Mouse (Mus musculus): ENCODE measurements at regions not wholly inside any gene's neighbourhood (a gene's known extent, or its start where the extent isn't known, plus 50 kb on each side); places are given as distances from the start of the nearest gene placed in this dataset.
A peak's percentile ranks its signal among the peaks of the same experiment; 100 is the strongest.

DNA sequence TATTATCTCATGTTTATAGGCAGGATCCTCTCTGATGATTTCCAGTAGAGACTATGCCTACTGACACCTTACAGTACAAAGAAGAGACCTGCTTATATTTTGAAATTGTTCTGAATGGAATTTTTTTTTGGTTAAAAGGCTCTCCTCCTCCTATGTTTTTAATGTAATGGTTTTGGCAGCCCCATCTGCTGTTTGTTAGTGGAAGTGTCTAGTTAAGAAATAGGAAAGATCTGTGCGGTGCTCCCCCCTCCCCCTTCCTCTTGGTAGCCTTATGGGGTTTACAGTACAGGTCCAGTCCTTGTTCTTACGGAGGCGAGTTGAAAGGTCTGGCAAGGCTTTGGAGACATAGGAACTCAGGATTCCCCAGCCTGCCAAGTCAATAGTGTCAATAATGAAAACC is 334.0 kb upstream of the Mki67 start:
- DNase-seq, result no peak

DNA sequence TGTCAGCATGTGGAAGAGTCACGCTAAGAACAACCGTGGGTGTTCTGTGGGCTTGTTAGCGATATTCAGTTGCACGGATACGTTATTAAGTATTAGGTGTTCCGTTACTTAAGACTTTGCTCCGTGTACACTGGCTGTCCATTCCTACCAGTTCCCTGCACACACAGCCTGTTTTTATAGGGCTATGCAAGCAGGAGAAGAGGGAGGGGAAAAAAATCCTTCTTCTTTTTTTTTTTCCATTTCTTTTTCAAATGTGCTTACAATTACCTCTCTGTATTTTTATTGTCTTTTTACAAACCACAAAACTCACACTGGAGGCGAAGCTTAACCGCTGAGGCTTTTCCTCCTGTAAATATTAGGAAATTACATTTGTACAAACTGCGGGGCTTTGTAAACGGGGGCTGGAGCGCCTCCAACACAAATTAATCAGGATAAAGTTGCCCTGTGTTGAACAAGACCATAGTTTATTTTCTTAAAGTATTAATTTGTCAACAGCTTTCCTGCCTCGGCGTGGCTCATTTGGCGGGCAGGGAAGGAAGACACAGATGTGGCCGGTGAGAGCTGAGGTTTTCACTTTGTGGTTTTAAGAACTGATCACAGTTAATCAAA is 340.8 kb upstream of the Mki67 start:
- no peak for DNase-seq

DNA sequence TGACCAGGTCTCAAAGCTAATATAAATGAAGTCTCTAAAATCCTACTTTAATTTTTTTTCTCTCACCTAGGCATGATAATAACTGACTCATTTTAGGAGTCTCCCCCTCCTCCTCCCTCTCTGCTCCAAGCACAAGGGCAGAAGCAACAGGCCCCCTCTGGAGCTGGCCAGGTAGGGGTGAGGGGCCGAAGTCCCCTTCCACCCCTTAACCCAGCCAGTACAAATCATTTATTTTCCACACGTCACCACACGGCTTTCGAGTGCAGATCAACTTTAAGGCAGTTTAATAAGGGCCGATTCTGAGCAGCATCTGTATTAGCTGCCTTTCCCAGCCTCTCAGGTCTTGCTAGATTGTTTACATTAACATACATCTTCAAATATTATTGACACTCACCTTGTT is 342.2 kb upstream of the Mki67 start:
- no peak for DNase-seq

DNA sequence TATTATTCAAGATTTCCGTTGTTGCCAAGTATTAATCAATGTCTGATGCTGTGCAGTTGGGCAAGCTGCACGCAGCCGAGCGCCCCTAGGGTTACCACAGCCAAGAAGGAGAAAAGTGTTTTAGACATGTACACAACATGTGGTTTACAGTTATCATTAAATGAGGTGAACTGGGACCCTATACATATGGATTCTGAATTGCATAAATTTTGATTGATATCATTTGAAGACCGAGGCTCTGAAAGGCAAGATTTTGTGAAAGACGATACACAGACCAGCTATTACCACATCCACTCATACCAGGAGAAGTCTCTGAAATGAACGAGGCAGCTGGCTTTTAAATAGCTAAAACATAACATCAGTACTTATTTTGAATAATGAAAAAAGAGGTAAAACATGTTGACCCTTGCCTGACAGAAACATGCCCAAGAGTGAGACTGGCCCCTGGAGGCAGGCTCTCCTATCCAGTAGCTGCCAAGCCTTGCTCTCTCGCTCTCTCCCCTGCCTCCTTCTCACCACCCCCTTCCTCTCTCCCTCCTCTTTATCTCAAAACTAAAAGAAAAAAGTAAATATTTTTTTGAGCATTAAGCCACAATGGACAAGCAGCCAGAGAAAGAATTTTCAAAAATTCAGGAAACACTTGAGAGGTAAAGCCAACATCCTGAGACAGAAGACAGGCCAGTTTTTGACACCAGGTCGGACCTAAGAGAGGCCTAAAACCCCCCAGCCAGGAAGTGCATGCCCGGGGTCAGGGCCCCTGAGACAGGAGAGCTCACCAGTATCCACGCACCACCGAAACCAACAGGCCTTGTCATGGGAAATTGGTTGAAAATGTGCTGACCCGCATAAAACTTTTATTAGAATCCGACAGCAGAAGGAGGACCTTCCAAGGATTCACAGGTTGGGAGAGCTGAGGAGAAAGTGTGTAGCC is 342.9 kb upstream of the Mki67 start:
- no peak for DNase-seq

DNA sequence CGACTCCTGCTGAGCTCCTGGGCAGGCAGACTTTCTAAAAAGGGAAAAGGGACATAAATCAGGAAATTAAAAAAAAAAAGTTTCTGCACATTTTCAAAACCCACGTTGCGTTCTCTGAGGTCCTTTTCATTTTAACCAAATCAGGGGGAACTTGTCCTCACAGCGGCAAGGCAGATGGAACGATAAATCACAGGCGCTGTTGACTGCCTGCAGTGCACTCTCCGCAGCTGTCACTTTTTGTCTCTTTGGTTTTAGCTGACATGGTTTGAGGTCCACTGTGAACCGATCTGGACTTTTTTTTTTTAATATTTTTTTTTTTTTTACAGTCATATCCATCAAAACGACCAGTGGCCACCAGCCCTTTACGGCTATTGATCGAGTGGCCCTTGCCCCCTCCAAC is 343.7 kb upstream of the Mki67 start:
- no peak for DNase-seq

DNA sequence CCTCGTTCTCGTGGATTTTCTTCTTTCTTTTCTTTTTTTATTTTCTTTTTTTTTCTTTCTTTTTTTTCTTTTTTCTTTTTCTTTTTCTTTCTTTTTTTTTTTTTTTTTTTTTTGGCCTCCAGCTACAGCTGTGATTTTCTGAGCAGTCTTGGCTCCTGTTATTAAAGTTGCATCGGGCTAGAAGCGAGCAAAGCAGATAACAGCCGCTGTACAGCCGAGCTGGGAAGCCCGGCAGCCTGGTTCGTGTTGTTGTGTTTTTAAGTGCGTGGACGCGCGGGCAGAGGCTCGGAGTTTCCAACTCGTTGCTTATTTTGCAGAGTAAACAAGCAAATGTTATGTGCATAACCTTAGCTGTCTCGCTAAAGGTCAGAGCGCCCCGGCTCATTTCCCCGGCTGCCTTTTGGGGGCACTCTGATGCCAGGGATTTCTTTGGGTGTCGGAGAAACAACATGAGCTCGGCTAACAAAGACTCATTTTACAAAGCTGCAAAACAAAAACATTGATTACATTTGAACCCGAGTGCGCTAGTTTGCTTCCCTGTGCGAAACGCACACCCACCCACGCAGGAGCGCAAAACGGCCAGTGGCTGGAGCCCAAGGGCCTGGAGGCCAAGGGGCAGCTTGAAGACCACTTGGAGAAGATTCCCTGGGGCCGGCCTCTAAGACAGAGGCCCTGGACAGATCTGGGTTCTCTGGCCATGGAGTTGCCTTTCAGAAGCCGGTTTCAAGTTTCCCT is 344.3 kb upstream of the Mki67 start:
- peak; percentile 72 for DNase-seq

DNA sequence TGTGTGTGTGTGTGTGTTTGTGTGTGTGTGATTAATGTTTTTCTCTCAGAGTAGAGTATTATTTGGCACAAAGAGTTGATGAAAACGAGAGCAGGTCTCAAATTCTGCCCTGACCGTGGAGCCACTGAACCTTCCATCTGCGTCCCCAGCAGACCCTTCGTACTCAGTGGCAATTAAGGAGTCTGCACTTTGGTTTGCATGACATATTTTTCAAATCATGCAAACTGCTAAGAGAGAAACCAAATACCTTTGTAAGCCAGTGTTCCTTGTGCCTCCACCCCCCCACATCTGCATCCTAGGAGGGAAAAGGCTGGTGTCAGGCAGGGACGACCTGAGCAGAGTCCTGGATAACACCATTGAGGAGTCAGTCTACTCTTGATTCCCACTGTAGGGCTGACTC is 346.5 kb upstream of the Mki67 start:
- no peak for DNase-seq

DNA sequence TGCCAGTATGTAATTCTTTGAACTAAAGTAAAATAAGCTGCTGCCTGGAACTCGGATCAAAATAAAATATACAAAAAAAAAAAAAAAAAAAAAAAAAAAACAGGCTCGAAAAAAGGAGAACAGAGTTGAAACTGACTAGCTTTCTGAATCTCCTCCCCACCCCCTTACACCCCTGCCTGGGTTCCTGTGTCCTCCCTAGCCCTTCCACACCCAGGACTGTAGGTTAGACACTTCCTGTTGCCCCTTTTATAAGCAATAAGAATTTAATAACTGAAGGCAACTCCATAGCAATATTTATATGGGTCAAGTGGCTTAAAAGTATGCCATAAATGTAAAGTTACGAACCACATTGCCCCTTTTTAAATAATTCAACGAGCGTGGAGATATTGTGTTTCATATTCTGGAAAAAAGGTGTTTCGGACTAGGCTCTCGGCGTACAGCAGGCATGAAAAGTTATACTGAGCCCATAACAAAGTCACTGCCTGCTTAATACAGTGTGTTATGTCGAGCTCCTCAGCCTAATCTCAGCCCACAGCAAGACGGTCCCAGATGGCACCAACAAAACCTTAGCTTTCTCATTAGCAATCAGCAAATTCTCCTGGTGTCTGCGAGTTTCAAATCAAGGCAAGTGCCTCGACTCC is 349.0 kb upstream of the Mki67 start:
- DNase-seq, result no peak

DNA sequence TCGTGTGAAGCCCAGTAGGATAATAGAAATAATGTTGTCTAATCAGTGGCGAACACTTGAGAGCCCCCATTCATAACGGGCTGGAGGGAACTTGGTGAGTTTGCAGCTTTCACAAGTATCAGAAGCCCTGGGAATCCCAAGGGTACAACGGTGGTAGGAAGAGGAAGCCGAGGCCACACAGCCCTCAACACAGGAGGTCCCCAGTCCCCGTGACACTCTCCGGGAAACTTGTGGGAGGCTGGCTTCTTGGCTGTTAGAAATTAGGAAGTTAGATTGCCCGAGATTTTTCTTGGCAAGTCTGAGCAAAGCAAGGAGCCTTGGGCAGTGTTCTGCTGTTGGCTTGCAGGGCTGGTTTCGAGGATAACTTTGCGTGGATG is 349.5 kb upstream of the Mki67 start:
- no peak for DNase-seq

DNA sequence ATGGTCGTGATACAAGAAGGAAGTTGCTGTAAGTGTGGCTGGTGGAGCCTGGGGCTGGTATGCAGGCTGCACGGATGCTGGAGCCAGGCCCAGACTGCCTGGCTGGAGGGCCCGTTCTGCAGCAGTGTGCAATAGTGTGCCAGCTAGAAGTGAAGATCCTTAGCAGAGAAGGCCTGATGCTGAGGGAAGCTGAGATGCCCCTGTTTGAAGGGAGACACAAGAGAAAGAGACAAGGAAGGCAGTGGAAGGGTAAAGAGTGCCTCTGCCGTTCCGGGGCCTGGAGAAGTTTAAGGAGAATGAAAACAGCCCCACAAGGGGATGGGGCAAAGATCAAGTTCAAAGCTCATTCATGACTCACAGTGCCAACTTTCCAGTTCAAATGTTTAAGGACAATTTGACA is 354.7 kb upstream of the Mki67 start:
- no peak for DNase-seq

DNA sequence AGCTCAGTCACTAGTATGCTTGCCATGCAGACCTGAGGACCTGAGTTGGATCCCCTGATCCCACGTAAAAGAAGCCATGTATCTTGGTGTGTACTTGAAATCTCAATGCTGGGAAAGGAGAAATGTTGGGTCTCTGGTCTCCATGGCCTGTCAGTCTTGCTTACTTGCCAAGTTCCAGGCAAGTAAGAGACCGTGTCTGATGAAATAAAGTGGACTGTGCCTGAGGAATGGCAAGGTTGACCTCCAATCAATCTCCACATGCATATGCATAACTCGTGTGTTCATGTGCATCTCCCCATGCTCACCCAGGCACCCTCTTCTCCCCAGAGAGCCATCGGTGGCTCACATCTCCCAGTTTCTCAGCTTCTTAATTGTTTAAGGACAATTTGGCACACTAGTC is 355.2 kb upstream of the Mki67 start:
- DNase-seq, result no peak

DNA sequence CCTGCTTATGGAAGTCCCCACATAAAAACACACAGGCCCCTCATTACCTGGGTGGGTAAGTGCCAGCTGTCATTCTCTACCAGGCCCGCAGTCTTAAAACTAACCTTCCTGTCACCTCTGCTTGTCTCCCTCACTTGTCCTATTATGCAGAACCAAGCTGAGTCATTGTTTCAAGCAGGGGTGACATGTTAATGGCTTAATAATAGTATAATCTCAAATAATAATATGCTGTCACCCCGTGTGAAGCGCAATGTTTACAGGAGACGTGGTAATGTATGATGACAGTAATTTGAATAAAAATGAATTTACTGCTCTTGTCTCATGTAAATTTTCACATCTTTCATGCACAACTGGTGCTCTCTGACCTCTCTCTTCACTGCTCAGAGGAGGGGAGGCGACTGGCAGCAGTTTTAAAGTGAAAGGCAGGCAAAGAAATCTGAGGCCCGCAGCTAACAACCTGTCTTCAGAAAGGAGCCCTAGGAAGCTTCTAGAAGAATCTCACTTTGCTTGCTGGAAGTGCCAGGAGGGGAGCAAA is 357.2 kb upstream of the Mki67 start:
- no peak for DNase-seq

DNA sequence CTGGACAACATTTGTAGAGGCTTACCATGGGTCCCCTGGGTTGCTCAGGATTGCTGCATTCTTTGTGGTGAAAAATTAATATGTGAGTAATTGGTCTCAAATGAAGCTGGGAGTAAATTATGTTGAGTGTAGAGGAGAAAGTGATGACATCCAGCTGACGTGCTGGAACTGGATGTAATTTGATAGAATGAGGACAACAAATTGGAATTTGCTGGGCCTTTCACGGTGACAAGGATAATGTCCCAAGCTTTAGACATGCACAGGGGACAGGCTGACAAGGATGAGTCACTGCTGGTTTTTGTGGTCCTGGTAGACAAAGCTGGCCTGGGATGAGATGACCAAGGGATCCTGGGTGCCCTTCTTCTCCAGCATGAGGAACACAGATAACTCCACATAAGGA is 357.9 kb upstream of the Mki67 start:
- no peak for DNase-seq

DNA sequence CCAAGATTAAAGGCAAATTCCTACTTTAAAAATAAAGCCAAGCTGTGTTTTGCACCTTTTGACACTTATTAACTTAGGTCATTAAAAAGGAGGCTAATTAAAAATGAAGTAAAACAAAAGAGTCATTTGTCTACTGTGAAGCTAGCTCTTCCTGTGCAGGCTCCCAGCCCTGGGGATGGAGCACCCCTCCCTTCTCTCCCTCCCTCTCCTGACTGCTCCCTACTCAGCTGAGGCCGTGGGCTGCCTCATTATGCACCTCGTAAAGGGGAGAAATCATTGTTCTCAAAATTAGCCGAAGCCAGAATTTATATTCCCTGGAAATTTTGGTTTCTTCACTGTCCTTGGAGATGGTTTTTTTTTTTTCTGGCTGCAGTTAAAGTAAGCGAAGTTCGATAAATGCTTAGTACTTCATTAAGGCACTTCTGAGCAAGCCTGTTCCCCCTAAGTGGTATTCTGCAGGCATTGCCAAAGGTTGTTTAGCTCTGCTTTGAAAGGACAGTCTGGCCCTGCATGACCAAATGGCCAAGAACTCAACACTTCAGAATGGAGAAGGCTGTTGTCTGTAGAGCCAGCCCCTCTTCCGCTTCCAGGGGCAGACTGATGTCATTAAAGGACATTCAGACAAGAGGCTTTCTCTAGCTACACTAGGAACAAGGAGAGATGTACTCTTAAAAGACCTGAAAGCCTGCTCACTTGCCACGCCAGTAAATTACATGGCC is 365.5 kb upstream of the Mki67 start:
- peak; percentile 69 for DNase-seq

DNA sequence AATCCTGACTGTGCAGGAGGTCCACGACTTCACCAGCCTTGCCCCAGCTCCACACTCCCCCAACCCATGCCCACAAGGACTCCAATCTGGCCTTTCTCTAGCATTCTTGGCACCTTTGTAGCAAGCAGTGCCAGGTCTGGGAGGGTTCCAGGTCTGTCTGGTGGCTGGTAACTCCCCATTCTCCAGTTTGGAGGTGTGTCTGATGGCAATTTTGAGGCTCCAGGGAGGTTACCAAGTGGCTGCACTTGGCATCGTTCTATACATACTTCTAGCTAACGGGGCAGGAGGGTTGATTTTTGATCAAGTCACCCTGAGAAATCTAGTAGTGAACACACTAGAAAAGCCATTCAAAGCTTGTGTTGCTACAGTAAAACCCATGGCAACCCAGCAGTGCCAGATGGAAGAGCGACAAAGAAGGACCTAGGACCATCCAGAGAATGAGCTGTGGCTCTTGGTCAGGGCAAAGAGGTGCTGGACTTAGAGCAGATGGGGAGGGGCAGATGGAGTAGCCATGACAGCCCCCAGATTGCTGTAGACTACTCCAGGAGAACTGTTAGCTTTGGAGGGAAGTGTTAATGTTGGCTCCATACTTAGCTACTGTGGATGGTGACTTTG is 366.2 kb upstream of the Mki67 start:
- DNase-seq, result peak; percentile 23

DNA sequence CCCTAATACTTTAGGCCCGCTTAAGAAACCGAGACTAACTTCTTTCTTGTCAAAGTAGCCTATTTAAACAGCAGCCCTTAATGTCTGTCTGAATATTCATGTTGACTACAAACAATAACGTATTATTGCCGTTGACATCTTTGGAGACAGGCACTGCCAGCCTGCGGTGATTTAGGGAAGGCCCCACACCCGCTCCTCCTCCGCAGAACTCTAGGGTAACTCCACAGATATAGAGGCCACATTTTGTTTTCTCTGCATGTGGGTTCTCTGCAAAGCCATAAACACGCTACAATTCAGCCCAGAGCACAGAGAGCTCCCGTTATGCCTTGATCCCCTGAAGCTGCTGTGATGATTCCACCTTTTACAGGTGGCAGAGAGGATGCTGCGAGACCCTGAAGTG is 366.8 kb upstream of the Mki67 start:
- no peak for DNase-seq

DNA sequence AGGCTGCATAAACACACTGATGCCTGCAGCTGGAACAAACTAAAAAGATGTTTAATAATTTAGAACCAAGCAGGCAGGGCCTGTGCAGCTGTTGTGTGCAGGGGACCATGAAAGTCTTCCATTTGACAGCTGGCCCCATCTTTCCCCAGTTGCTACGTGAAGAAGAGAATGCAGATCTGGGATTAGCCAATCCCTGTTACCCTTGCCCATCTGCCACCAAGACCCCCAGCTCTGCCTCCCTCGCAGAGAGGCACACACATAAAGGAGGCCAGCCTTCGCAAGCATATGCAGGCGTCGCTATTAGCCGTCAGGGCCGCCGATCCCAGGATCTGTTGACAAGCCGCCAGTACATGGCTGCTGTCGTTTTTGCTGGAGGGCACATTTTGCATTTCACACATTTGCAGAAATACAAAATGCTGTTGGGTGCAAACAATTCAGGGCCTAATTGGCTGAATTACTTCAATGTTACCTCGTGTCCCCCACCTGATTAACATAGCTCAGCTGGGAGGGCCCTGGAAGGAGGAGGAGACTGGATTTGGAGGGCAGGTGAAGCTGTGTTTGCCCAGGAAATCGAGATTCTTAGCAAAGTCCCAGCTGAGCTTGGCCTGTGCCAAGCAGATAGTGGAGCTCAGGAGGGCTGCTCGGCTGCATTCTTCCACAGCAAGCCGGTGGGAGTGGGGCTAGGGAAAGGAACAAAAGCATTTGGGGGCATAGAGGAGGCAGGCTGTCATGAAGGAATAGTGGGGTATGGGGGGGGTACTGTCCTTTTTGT is 367.6 kb upstream of the Mki67 start:
- peak; percentile 94 for DNase-seq

DNA sequence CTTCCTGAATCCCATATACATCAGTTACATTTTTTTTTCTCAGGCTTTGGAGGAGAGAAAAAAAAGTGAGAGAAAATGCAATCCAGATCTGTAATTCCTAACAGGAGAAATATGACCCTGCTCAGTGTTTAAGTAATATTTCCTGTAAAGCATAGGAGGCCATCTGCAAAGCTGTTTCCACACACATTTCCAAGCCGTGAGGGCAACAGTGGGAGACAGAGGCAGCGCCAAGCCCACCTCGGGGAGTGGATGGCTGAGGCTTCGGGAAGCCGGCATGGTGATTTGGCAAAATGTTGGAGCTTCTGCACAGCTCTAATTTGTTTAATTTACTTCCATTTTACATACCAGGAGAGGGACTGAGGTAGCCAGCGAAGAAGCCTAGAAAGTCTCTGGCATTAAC is 372.6 kb upstream of the Mki67 start:
- DNase-seq, result no peak

DNA sequence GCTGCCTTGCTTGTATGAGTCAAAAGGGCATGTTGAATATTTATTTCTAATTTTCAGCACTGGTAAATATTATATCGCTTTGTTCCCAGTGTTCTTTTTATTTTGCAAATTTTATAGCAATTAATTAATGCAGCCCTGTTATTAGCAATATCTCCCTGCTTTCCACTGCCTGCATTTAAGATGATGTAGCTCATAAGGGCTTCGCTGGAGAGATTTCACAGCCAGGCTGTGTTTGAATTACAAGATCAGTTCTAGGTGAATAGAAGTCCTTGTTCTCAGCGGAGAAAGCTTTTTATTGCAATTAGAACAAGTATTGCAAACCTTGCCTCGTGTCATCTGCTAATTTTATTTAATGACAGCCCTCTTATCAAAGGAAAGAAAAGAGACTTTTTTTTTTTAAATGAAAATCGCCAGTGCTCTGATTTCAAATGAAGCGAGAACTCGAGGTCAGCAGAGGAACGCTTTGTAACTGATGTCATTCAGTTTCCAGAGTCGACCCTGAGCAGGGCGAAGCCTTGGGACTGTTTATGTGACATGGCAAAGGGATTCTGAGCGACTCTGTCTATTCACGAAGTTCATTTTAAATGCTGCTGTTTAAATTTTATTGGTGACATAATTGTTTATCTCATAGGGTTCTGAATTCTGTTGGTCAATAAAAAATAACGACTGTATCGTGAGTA is 378.7 kb upstream of the Mki67 start:
- DNase-seq, result peak; percentile 44

DNA sequence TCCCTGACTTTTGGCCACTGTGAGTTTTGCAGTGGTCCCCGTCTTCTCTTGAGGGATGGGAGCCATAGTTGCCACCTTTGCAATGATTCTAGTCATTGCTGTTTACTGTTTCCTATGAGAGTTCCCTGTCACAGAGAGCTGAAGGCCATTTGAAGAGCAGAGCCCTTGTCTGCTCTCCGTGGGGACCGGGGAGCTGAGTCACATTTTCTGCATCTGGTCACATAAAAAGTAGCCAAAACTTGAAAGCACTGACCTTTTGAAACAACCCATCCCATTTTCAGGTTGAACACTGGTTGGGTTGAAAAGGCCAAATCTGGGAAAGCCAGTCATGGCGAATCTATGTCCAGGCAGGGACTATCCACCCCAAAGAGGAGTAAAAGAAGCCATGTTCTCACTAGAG is 387.9 kb upstream of the Mki67 start:
- DNase-seq, result no peak

DNA sequence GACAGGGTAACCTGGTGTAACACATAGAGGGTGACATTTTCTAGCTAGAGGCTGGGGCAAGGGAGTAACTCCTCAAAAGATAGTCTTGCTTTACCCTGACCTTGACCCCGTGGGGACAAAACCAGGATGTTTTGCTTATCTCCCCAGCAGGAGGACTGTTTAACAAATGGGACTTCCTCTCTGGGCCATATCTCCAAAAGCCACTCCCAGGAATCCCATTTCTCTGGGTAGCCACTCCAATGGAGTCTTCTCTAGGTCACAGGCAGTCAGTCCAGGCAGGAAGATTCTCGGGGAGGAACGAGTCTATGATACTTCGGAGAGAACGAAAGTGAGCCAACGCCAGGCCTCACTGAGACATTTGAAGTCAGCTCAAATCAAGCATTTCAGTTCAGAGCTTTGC is 396.0 kb upstream of the Mki67 start:
- no peak for DNase-seq

Measured in retina, postnatal 1 day (tissue).